12 mouse cellular contexts compared by ENCODE assay signal in genomic region chr5:48737640-48738039, GRCm38 (mm10).
A peak's percentile ranks its signal among the peaks of the same experiment; 100 is the strongest.
DNase-seq lines count a peak whose midpoint lies in the region; ATAC-seq and TF ChIP-seq lines count a peak whose summit lies in the region.
"Had no signal": no experiment of that assay in that cellular context is flagged by ENCODE, and none has a peak within 500 bp of the region (broad histone marks: within the 10 kb centered on the region; RNA-seq: fewer than 3 reads in every experiment).

No protein-coding gene starts in this region.

- no peaks in the 10 kb centered on the region for H3K9me3 ChIP-seq in hindbrain, postnatal 0 days (ENCODE audit: low read length)
- H3K9me3 ChIP-seq: stomach, embryonic 15.5 days had no signal

- DNase-seq in adrenal gland, postnatal 14 days, result peak; percentile 14
- DNase-seq in adrenal gland, adult 8-10 months, result no peak
- peak; percentile 20 for DNase-seq in kidney, adult 9 months
- DNase-seq in kidney, adult 11 months, result no peak
- DNase-seq in 3T3-L1 (ENCODE audit: low read depth, low spot score), result peak; percentile 26
- DNase-seq in hindbrain, postnatal 0 days (ENCODE audit: low spot score), result peak; percentile 52
- DNase-seq in T-cell, adult 2 months (ENCODE audit: low spot score), result no peak
- DNase-seq in left cerebral cortex, adult 11 months (ENCODE audit: low spot score), result no peak
- DNase-seq: B cell, adult 2 months; left cerebral cortex, postnatal 4 days; lung, postnatal 36 days had no signal

- H3K4me1 ChIP-seq in hindbrain, postnatal 0 days (ENCODE audit: insufficient read depth, low read length), result no peaks in the 10 kb centered on the region
- H3K4me1 ChIP-seq: stomach, embryonic 15.5 days had no signal

- ATAC-seq in hindbrain, postnatal 0 days, result 0 out of 2 replicates have a peak, but pooled peaks have one; percentile 43

- no peak overlapping the region for H3K4me2 ChIP-seq in hindbrain, postnatal 0 days (ENCODE audit: low read depth, low read length)
- H3K4me2 ChIP-seq: stomach, embryonic 15.5 days had no signal

- H3K4me3 ChIP-seq in hindbrain, postnatal 0 days (ENCODE audit: low read length), result no peak overlapping the region
- H3K4me3 ChIP-seq: stomach, embryonic 15.5 days had no signal

- no peaks in the 10 kb centered on the region for H3K36me3 ChIP-seq in hindbrain, postnatal 0 days (ENCODE audit: insufficient read depth, low read length)
- H3K36me3 ChIP-seq: stomach, embryonic 15.5 days had no signal

- no peaks in the 10 kb centered on the region for H3K27me3 ChIP-seq in hindbrain, postnatal 0 days (ENCODE audit: insufficient read depth, low read length)
- H3K27me3 ChIP-seq: stomach, embryonic 15.5 days had no signal

- H3K9ac ChIP-seq in hindbrain, postnatal 0 days (replicated peaks; ENCODE audit: low read length), result no peak overlapping the region
- H3K9ac ChIP-seq: stomach, embryonic 15.5 days had no signal

- peak; percentile 51 for TF ChIP-seq CTCF in hindbrain, postnatal 0 days (IDR thresholded peaks at IDR 0.05; ENCODE audit: low read depth)

- WGBS in hindbrain, postnatal 0 days, result 55% methylated on average over 2 of the region's 2 CpGs

- no peak overlapping the region for H3K27ac ChIP-seq in hindbrain, postnatal 0 days
- H3K27ac ChIP-seq: stomach, embryonic 15.5 days had no signal

Comparison
In these comparisons a context has a peak if more than half of its experiments do, and no peak if none do; other contexts are left out.
1. DNase-seq: peak in adrenal gland, postnatal 14 days (single experiment), kidney, adult 9 months (single experiment), 3T3-L1 (single experiment) and hindbrain, postnatal 0 days (single experiment); none in adrenal gland, adult 8-10 months (single experiment), kidney, adult 11 months (single experiment), T-cell, adult 2 months (single experiment) and left cerebral cortex, adult 11 months (single experiment).